Mouse (Mus musculus): ENCODE data around the gene Fam13a.

Fam13a gene

DNA sequence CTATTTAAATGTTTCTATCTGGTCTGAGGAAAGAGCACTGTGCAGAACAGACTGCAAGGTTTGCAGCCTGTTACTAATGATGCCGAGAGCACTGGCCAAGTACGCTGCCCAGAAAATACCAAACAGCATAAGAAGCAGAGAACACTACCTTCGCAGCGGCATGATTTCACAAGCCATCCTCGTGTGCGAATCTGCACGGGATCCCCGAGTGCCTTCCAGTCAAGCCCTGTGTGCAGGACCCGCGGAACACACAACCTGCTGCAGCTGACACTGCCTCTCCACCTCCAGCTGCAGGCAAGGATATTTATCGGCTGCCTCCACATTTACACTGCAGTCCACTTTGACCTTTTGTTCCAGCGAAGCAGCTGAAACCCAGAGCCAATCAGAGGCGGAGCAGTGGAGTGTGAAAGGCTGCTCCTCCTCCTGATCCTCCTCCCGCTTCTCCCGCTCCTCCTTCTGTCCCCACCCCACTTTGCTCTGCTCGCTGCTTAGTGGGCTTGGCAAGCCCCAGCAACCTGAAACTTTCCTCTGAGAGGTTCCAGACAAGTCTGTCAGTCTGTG lies at the start of gene Fam13a:
Fam13a (minus strand) TSS at position 386 of the 561 bp plus-strand sequence.
- DNase-seq (ENCODE audit: extremely low spot score, low read depth, low spot score): peak; percentile 82

GRCm38 (mm10) chr6:59072096-59073060 lies 48.0 kb upstream of the Fam13a start:
- no peak for DNase-seq (ENCODE audit: extremely low spot score, low read depth, low spot score)

DNA sequence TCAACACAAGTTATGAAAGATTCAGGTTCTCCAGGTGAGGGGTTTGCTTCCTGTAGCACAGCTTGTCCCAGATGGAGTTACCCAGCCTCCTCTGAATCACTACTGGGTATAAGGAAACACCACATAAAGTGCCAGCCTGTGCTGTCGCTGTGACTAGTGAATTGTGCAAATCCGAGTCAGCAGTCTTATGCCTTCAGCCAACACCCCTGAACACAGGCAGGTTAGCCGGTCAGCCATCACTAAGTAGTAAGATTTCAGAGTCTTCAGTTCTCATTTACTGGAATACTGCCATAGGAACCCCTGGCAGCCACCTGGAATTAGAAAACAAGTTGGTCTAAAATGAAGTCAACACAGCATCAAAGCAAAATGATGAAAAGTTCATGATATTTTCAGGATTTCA lies 47.3 kb upstream of the Fam13a start:
- no peak for DNase-seq (ENCODE audit: extremely low spot score, low read depth, low spot score)

- no peak for DNase-seq (ENCODE audit: extremely low spot score, low read depth, low spot score)
Observed at GRCm38 (mm10) chr6:59068187-59068586, 43.8 kb upstream of the Fam13a start.

- DNase-seq (ENCODE audit: extremely low spot score, low read depth, low spot score): no peak
Observed at GRCm38 (mm10) chr6:59064440-59064839, 40.1 kb upstream of the Fam13a start.

GRCm38 (mm10) chr6:59053232-59053631 lies 28.9 kb upstream of the Fam13a start:
- no peak for DNase-seq (ENCODE audit: extremely low spot score, low read depth, low spot score)

GRCm38 (mm10) chr6:59039719-59040118 lies 15.4 kb upstream of the Fam13a start:
- DNase-seq (ENCODE audit: extremely low spot score, low read depth, low spot score): no peak

GRCm38 (mm10) chr6:59032748-59033147 lies 8.4 kb upstream of the Fam13a start:
- no peak for DNase-seq (ENCODE audit: extremely low spot score, low read depth, low spot score)

DNA sequence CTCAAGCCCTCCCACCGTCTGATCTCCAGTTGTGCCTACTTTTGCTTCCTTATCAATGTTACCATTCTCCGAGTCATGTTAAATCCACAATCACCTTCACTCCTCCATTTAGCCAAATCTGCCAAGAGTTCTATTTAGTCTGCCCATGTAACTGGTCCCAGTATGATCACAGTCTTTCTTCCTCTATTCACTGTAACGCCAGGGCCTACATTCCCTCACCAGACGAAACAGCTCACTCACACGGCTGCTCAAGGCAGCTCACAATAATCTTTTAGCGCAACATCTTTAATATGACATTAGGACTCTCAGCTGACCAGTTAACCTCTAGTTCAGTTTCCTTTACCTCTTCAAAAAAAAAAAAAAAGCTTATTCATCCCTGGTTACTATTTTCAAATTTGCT lies 7.2 kb upstream of the Fam13a start:
- no peak for DNase-seq (ENCODE audit: extremely low spot score, low read depth, low spot score)

DNA sequence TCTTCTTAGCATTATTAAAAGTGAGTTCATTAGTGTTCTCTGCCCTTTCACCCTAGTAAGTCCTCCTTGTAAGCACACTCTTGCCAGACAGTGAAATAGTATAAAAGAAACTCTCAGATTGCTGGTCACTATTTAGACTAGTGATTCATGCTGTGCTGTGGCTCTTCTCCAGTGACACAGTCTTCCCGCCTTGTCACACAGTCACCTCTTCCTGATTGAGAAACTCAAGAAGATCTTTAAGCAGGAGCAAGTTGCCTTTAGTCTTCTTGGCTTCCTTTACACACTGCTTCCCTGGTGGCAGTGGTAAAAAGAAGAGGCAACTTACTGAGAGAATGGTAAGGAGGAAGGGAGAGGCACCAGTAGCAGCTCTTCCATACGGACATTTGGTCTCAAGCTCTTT lies 6.3 kb upstream of the Fam13a start:
- no peak for DNase-seq (ENCODE audit: extremely low spot score, low read depth, low spot score)

- no peak for DNase-seq (ENCODE audit: extremely low spot score, low read depth, low spot score)
Observed at GRCm38 (mm10) chr6:59030037-59030436, 5.7 kb upstream of the Fam13a start.

GRCm38 (mm10) chr6:59028871-59029270 lies 4.5 kb upstream of the Fam13a start:
- DNase-seq (ENCODE audit: extremely low spot score, low read depth, low spot score): no peak

DNA sequence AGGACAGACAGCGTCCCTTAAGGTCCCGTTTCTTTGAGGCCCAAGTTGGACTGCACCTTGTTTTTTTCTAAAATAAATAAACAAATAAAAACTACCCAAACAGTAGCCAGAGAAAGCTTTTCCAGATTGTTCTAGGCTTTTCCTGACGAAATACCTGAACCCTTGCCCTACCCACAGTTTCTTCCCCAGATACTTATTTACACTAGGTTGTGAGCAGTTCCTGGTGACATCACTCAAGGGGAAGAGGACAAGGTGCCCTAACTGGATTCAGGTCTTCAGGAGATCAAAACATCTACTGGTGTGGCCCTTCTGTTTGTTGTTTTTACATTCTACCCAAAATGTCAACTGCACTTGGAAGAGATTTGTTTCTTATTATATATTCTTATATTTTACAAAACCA lies 457 bp upstream of the Fam13a start:
- no peak for DNase-seq (ENCODE audit: extremely low spot score, low read depth, low spot score)

DNA sequence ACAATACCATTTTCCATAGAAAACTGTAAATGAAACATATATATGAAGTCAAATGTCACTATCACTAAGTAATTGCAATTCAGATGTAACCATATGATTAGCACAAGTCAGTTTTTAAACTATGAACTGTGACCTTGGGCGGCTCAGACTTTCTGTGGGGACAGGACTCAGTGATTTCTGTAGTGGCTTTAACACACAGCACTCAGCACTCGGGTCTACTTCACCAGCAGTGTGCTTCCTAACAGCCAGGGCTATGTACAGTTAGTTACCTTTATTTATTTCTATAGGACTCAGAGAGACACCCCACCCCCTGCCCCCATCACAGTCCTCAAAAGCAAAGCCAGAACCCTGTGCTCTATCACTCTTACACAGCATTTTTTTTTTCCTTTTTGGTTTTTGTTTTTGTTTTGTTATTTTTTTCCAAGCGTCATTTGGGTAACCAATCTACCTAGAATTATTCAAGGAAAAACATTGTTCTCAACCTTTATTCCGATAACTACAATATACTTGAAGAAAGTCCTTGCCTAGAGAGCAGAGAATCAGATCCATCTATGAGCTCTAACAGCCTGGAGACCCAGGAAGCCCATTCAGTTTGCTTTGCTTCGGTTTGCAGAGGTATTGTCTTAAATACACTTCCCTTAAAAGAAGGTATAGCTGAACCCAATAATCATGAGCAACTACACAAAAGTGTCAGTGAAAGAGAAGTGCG lies 740 bp downstream of the Fam13a start:
- DNase-seq (ENCODE audit: extremely low spot score, low read depth, low spot score): no peak

- no peak for DNase-seq (ENCODE audit: extremely low spot score, low read depth, low spot score)
Observed at GRCm38 (mm10) chr6:59022621-59023020, 1.7 kb downstream of the Fam13a start.

DNA sequence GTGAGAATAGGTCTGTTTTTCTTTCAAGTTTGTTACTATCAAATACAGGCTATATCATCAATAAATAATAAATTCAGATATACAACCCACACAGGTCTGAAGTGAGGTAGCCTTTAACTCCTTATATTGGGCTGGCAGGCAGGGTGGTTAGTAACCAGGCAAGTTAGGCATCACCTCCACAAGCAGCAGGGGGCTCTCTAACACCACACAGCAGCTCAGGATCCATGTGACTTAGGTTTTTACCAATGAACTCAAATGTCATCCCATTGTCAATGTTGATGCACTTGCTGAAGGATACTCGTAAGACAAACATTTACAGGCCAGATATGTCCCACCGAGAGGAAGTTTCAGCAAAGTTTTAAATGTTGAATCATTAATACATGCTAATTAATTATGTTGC lies 4.0 kb downstream of the Fam13a start:
- DNase-seq (ENCODE audit: extremely low spot score, low read depth, low spot score): no peak

DNA sequence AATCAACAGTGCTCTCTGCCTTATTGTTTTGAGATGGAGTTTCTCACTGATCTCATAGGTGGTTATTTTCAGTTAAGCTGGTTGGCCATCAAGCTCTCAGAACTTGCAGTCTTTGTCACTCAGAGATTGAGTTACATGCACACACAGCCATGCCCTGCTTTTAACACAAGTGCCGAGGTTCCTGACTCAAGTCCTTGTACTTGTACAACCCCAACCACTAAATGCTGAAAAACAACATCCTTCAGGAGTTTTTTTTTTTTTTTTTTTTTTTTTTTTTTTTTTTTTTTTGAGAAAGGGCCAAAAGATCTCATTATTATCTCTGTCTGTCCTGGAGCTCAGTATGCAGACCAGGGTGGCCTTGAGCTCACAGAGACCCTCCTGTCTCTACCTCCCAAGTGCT lies 4.5 kb downstream of the Fam13a start:
- DNase-seq (ENCODE audit: extremely low spot score, low read depth, low spot score): no peak

GRCm38 (mm10) chr6:59016336-59016832 lies 8.0 kb downstream of the Fam13a start:
- DNase-seq (ENCODE audit: extremely low spot score, low read depth, low spot score): no peak

DNA sequence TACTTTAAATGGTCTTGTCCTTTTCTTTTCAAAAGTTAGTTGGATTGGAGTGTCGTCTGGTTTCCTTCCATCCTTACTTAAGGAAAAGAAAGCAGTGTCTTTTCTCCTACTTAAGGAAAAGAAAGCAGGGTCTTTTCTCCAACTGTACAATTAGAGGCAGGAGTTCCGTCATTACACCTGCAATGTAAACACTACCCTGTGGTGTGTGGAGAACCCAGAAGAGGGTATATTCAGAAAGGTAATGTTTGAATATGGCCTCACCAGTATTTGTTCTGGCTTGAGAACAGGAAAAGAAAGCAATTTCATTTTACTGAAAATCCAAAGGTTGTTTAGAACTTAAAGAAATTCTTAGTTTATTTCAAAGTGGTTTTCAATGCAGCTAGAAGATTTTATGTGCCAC lies 9.6 kb downstream of the Fam13a start:
- DNase-seq (ENCODE audit: extremely low spot score, low read depth, low spot score): no peak

- no peak for DNase-seq (ENCODE audit: extremely low spot score, low read depth, low spot score)
Observed at GRCm38 (mm10) chr6:59014088-59014759, 10.1 kb downstream of the Fam13a start.

GRCm38 (mm10) chr6:59010792-59011191 lies 13.6 kb downstream of the Fam13a start:
- no peak for DNase-seq (ENCODE audit: extremely low spot score, low read depth, low spot score)
